Mouse (Mus musculus) kidney, embryonic 16.5 days (tissue): ENCODE measurements around the gene Oas1d. TPM values are rescaled to one million over a fixed set of nuclear protein-coding genes. Genes with fewer than 3 reads are reported as not detected.
"Not testable (repeated sequence)": the region's sequence is repeated elsewhere in the genome, so short reads cannot be mapped to it uniquely, and the experiment has no call there.

ENCODE experiments used
- ATAC-seq: fragments of 200-750 bp; cut with Nextera tagmentation; 2 replicates; pipeline ENCODE4 v1.8.0; 2017; ENCODE audit warnings: moderate TSS enrichment; ENCODE audit not compliant: low FRiP score, low TSS enrichment
- H3K27ac ChIP-seq: fragments of 300-500 bp; sonication (generic); 2 replicates; pipeline ENCODE4 v1.5.1; 2014; ENCODE audit warnings: low read length
- H3K27me3 ChIP-seq: fragments of 300-500 bp; sonication (generic); 2 replicates; pipeline ENCODE4 v1.6.1; 2014; ENCODE audit warnings: low read length, control low read depth, mixed read lengths; ENCODE audit not compliant: insufficient read depth
- H3K36me3 ChIP-seq: fragments of 300-500 bp; sonication (generic); 2 replicates; pipeline ENCODE4 v1.6.1; 2014; ENCODE audit warnings: low read length, control low read depth, mixed read lengths; ENCODE audit not compliant: insufficient read depth
- H3K4me1 ChIP-seq: fragments of 300-500 bp; sonication (generic); 2 replicates; pipeline ENCODE4 v1.6.1; 2014; ENCODE audit warnings: low read length, control low read depth, mixed read lengths; ENCODE audit not compliant: insufficient read depth
- H3K4me2 ChIP-seq: fragments of 300-500 bp; sonication (generic); replicated peaks from 2 replicates; pipeline ENCODE4 v1.6.1; 2014; ENCODE audit warnings: low read depth, low read length
- H3K4me3 ChIP-seq: fragments of 300-500 bp; sonication (generic); 2 replicates; pipeline ENCODE4 v1.5.1; 2014; ENCODE audit warnings: mild to moderate bottlenecking, low read length
- H3K9ac ChIP-seq: fragments of 300-500 bp; sonication (generic); replicated peaks from 2 replicates; pipeline ENCODE4 v1.6.1; 2014; ENCODE audit warnings: low read length
- H3K9me3 ChIP-seq: fragments of 300-500 bp; sonication (generic); 2 replicates; pipeline ENCODE4 v1.6.1; 2016; ENCODE audit warnings: low read length, control low read depth
- WGBS: fragments of 180-500 bp; shearing (Covaris S2); extraction: QIAGEN DNeasy Blood & Tissue Kit; methylation state at CpG from one replicate; pipeline ENCODE4 v1.1.7; 2014; 5-methylcytosine and 5-hydroxymethylcytosine counted together
- polyA plus RNA-seq: library from polyadenylated mRNA; unstranded; fragments of >200 nt; fragmentation: Nextera tagmentation; extraction: Ambion mirVana; gene quantifications from 2 replicates; pipeline ENCODE4 v1.2.1, GENCODE M21; 2015

Oas1d gene
- polyA plus RNA-seq, 1 experiment from 2014 or later, result not detected

DNA sequence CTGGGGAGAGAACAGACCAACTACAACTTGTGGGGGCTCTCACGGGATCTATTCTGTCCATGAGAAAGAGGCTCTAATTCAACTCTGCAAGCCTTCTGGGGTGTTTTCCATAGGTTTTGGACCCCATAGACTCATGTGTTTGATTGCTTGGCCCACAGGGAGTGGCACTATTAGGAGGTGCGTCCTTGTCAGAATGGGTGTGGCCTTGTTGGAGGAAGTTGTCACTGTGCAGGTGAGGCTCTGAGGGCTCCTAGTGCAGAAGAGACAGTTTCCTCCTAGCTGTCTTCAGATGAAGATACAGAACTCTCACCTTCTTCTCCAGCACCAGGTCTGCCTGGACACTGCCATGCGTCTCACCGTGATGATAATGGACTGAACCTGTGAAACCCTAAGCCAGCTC is 10.2 kb downstream of the Oas1d start:
- H3K4me3 ChIP-seq, ATAC-seq, H3K4me1 ChIP-seq, H3K9ac ChIP-seq, H3K27me3 ChIP-seq, H3K27ac ChIP-seq, H3K36me3 ChIP-seq, H3K4me2 ChIP-seq, H3K9me3 ChIP-seq: not testable (repeated sequence)
- 66% methylated on average over 4 of the region's 4 CpGs for whole genome bisulfite sequencing

DNA sequence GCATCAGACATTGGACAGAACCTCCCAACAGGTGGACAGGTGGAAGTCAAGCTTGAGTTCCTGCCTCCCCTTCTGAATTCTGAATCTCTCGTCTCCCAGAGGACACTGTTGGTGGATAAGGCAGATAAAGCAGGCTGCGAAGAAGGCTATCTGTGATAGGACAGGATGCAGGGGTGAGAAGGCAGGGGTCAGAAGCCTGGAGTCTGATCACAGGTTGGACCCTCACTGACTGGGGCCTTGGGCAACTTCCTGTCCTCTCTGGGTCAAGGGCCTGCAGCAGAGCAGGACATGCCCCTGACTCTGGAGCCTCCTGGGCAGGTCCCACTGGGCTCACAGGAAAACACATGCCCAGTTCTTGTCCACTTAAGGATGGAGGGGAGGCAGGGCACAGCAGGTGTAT is 12.0 kb downstream of the Oas1d start:
- not testable (repeated sequence) for H3K9me3 ChIP-seq, H3K4me1 ChIP-seq, H3K27ac ChIP-seq, H3K27me3 ChIP-seq, H3K4me3 ChIP-seq, ATAC-seq, H3K4me2 ChIP-seq, H3K36me3 ChIP-seq, H3K9ac ChIP-seq
- 58% methylated on average over 2 of the region's 2 CpGs for WGBS

DNA sequence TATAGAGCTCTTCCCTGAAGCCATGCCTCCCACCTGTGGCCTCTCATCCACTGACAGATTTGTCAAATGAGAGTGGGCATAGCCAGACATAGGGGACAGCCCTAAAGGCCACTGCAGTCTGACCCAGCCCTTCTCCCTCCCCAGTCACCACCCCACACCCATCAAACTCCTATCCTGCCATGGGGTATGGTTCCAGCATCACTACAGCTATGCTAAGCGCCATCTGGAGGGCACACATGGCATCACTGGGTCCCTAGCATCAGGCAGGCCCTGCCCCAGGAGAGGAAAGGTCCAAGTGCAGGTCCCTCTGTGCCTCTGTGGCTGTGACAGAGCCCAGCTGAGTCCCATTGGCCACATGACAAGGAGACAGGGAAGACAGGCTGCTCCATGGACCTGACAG is 12.7 kb downstream of the Oas1d start:
- Histone ChIP-seq H3K27ac (no peak overlapping the region), H3K4me2 (no peak overlapping the region), H3K27me3 (no peaks in the 10 kb centered on the region), H3K36me3 (no peaks in the 10 kb centered on the region), H3K4me1 (no peaks in the 10 kb centered on the region), H3K9me3 (no peaks in the 10 kb centered on the region), H3K4me3 (no peak overlapping the region), H3K9ac (no peak overlapping the region)
- no peak for ATAC-seq
- 13% methylated on average over 1 of the region's 1 CpGs for WGBS

DNA sequence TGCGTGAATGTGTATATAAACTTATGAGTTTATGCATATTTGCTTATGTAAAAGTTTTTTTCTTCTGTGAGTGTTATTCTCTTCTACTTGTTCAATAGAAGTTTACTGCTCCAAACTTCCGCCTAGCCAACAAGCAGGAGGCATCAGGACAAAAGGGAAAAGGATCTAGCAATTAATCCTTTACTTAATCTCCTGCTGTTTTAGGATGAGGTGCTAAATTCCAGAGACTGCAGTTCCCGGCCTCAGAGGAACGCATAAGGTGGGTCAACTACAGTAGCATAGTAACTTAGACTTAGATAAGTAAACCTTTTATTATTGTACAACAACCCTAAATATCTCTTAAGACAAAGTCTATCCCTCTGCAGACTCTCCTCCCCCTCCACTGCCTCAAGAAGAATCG is 19.6 kb downstream of the Oas1d start:
- H3K9me3 ChIP-seq, result no peaks in the 10 kb centered on the region
- H3K4me1 ChIP-seq, result no peaks in the 10 kb centered on the region
- H3K4me3 ChIP-seq, result no peak overlapping the region
- 19% methylated on average over 4 of the region's 5 CpGs for WGBS
- H3K27me3 ChIP-seq, result no peaks in the 10 kb centered on the region
- no peak overlapping the region for H3K9ac ChIP-seq
- H3K36me3 ChIP-seq, result no peaks in the 10 kb centered on the region
- no peak overlapping the region for H3K27ac ChIP-seq
- no peak for ATAC-seq
- no peak overlapping the region for H3K4me2 ChIP-seq

DNA sequence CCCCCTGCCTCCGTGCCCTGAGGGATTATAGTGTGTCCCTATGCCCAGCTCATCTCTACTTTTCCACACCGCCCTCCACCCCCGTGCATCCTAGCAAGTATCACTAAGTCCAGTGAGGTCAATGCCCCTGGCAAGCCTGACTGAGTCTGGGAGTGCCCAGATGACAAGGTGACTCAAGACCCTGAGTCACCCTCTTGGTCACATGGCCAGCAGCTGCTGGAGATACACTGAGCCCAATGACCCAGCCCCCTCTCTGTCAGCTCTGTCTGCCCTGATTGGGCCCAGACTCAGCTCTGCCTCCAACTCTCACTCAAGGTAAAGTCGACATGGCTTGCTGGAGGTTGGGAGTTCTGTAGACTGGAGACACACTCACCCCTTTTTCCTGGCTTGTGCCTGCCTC is 23.5 kb downstream of the Oas1d start:
- Histone ChIP-seq H3K27ac (no peak overlapping the region), H3K27me3 (no peaks in the 10 kb centered on the region), H3K36me3 (no peaks in the 10 kb centered on the region), H3K9me3 (no peaks in the 10 kb centered on the region), H3K9ac (no peak overlapping the region), H3K4me3 (no peak overlapping the region), H3K4me2 (no peak overlapping the region), H3K4me1 (no peaks in the 10 kb centered on the region)
- WGBS, result 64% methylated on average over 4 of the region's 4 CpGs
- ATAC-seq, result no peak

DNA sequence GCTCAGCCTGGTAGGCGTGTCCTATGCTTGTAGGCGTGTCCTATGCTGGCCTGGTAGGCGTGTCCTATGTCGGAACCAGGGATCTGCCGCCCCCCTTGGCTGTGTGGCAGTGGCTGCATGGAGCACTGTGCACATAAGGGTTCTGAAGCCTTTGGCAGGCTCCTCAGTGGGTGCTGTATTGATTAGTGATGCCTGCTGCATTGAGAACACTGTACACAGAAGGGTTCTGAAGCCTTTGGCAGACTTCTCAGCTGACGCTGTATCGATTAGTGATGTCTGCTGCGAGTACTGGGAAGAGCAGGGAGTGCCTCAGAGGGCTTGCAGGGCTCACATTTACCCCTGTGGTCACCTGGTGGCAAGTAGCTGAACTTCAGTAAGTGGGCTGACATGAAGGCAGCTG is 24.2 kb downstream of the Oas1d start:
- no peak overlapping the region for H3K4me2 ChIP-seq
- H3K27ac ChIP-seq, result no peak overlapping the region
- ATAC-seq, result no peak; the same call in 1 of the 2 replicates
- no peaks in the 10 kb centered on the region for H3K36me3 ChIP-seq
- H3K4me3 ChIP-seq, result no peak overlapping the region
- no peaks in the 10 kb centered on the region for H3K4me1 ChIP-seq
- H3K9ac ChIP-seq, result no peak overlapping the region
- no peaks in the 10 kb centered on the region for H3K27me3 ChIP-seq
- WGBS, result 51% methylated on average over 8 of the region's 8 CpGs
- H3K9me3 ChIP-seq, result no peaks in the 10 kb centered on the region

DNA sequence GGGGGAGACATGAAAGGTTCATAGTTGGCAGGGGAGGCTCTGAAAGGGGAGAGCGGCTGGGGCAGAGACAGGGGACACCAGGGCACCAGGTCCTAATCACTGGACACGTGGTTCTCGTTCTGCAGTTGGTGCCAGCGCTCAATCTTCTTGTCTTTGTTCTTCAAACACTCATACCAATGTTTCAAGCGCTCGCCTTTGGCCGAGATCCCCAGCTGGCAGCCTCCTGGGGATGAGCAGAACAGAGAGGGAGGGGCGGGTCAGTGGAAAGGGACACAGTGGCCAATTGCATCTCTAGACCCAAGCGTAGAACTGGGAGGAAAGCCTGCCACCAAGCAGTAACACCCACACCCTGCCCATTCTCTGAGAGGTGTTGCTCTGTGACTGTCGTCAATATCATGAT is 27.7 kb downstream of the Oas1d start:
- Histone ChIP-seq H3K4me1 (no peaks in the 10 kb centered on the region), H3K27ac (no peak overlapping the region), H3K4me3 (no peak overlapping the region), H3K27me3 (no peaks in the 10 kb centered on the region), H3K9ac (no peak overlapping the region), H3K4me2 (no peak overlapping the region), H3K9me3 (no peaks in the 10 kb centered on the region), H3K36me3 (no peaks in the 10 kb centered on the region)
- no peak for ATAC-seq
- 67% methylated on average over 10 of the region's 10 CpGs for WGBS

DNA sequence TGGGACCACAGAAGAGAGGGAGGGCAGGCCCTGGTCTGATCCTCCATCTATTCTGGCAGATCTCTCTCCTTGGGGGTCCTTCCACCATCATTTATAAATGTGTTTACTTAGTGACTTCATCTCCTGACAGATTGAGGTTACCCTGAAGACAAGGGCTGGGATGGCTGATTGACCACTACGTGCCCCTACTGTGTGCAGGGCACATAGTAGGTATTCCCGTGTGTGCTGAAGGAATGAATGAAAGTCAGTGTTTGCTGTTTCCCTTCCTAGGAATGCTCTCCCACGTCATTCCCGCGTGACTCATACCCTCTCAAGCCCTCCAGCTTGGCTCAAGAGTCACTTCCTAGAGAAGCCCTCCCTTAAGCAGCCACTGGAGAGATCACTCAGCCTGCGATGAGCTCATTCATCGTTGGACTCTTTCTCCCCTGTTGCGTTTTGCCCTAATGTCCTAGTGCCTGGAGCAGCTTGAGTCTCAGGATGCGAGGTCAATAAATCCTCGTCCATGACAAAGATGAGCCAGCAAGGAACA is 38.0 kb downstream of the Oas1d start:
- Histone ChIP-seq H3K27me3 (no peaks in the 10 kb centered on the region), H3K9ac (no peak overlapping the region), H3K4me2 (no peak overlapping the region), H3K27ac (no peak overlapping the region), H3K9me3 (no peaks in the 10 kb centered on the region), H3K4me1 (no peaks in the 10 kb centered on the region), H3K36me3 (no peaks in the 10 kb centered on the region), H3K4me3 (no peak overlapping the region)
- ATAC-seq, result no peak
- 66% methylated on average over 10 of the region's 10 CpGs for WGBS

DNA sequence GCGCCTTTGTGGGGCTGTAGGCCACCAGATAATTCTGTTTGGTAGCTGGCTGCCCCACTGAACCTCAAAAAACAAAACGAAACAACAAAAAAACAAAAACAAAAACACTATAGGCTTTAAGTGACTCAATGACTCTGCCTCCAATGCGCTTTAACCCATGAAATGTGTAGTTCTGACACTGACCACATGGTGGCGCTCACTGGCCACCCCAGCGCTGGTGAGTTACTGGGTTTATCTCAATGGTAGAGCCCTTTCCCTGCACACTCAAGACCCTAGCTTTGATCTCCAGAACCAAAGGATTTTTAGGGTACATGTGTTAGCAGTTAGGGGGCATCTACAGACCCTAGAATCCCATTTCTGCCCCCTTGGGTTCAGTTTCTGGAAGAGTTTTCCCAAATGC is 39.6 kb downstream of the Oas1d start:
- Histone ChIP-seq H3K27me3 (no peaks in the 10 kb centered on the region), H3K9ac (no peak overlapping the region), H3K9me3 (no peaks in the 10 kb centered on the region), H3K4me3 (no peak overlapping the region), H3K4me2 (no peak overlapping the region), H3K36me3 (no peaks in the 10 kb centered on the region), H3K4me1 (no peaks in the 10 kb centered on the region), H3K27ac (no peak overlapping the region)
- WGBS, result 17% methylated on average over 5 of the region's 5 CpGs
- ATAC-seq, result no peak

DNA sequence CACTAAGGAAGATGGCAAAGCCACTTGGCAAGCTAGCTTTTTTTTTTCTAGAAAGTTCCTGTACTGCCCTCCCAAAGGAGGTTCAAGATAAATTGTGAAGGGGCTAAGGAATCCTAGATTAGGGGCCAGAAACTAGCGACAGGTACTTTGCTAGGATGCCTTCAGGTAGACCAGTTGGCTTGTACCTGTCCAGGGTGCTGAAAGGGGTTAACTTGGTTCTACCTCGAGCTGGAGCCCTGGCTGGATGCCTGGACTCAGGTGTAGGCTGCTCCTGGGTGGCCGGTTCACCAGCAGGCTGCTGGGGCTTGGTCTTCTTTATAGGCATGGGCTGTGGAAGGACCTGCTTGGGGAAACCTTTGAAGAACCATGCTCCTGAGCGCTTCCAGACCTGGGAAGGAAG is 46.7 kb downstream of the Oas1d start:
- no peak for ATAC-seq
- 62% methylated on average over 4 of the region's 4 CpGs for WGBS
- H3K4me3 ChIP-seq, result no peak overlapping the region
- no peaks in the 10 kb centered on the region for H3K36me3 ChIP-seq
- H3K27ac ChIP-seq, result no peak overlapping the region
- no peak overlapping the region for H3K4me2 ChIP-seq
- no peaks in the 10 kb centered on the region for H3K27me3 ChIP-seq
- no peaks in the 10 kb centered on the region for H3K4me1 ChIP-seq
- H3K9me3 ChIP-seq, result no peaks in the 10 kb centered on the region
- H3K9ac ChIP-seq, result no peak overlapping the region

DNA sequence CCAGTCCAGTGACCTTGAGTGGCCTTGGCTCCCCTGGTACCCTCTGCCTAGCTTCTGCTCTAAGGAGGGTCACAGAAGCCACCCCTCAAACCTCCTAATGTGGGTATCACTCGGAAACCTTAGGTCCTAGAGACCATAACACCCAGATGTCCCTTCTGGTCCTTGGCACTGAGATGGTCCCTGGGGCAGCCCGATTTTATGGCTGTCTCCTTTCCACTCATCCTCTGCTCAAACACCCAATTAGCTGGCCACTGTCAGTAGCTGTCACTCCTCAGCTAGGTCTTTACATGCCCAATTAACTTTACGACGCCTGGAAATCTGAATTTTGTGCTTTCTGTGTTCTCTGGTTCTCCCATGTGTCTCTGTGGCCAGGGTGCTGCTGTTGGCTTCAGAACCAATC is 51.8 kb downstream of the Oas1d start:
- no peaks in the 10 kb centered on the region for H3K4me1 ChIP-seq
- no peak overlapping the region for H3K4me3 ChIP-seq
- H3K4me2 ChIP-seq, result no peak overlapping the region
- no peaks in the 10 kb centered on the region for H3K36me3 ChIP-seq
- no peak overlapping the region for H3K9ac ChIP-seq
- no peaks in the 10 kb centered on the region for H3K9me3 ChIP-seq
- no peaks in the 10 kb centered on the region for H3K27me3 ChIP-seq
- WGBS, result 54% methylated on average over 4 of the region's 4 CpGs
- H3K27ac ChIP-seq, result no peak overlapping the region
- no peak for ATAC-seq
